Mouse (Mus musculus): ENCODE measurements around the gene Slamf1. TPM values are rescaled to one million over a fixed set of nuclear protein-coding genes. Genes with fewer than 3 reads are reported as not detected.

Slamf1 gene
- polyA plus RNA-seq, 1 experiment from 2014 or later: 0.79 TPM

DNA sequence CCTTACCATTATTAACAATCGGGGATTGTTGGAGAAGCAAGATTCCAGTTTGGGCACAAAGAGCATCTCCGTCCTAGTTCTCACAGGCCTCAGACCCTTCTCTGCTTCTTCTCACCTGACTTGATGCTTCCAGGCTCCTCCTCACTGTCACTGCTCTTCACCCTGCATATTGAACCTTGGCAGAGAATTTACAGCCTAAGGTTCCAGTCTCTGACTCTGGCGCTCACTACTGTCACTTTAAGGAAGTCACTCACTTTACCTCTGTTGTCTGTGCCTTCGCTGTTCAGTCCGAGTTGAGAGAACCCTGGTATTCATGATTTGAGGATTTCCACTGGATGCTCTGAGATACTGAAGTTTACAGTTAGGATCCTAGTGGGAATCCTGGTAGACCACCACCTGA lies 7.3 kb downstream of the Slamf1 start:
- H3K9me3 ChIP-seq (replicated peaks; ENCODE audit: control insufficient read depth, low read length): no peaks in the 10 kb centered on the region
- no peak overlapping the region for H3K9ac ChIP-seq (ENCODE audit: low read length)
- 71% methylated on average over 5 of the region's 5 CpGs for WGBS
- H3K27ac ChIP-seq (ENCODE audit: low read length): no peak overlapping the region
- H3K4me3 ChIP-seq (ENCODE audit: low read length): no peak overlapping the region
- H3K27me3 ChIP-seq (ENCODE audit: control insufficient read depth, insufficient read depth, low read length): no peaks in the 10 kb centered on the region
- H3K36me3 ChIP-seq (ENCODE audit: control insufficient read depth, insufficient read depth): no peaks in the 10 kb centered on the region
- no peak overlapping the region for H3K4me2 ChIP-seq (ENCODE audit: low read depth, low read length)
- ATAC-seq (replicated peaks; ENCODE audit: extremely low read depth, insufficient read depth, low FRiP score): no peak
- no peaks in the 10 kb centered on the region for H3K4me1 ChIP-seq (ENCODE audit: control insufficient read depth, insufficient read depth, low read length)

DNA sequence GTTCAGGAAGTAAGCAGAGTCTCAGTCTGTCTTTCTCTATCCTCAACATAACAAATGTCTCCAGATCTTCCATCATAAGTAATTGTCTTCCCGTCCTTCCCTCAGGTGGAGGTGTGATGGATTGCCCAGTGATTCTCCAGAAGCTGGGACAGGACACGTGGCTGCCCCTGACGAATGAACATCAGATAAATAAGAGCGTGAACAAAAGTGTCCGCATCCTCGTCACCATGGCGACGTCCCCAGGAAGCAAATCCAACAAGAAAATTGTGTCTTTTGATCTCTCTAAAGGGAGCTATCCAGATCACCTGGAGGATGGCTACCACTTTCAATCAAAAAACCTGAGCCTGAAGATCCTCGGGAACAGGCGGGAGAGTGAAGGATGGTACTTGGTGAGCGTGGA lies 7.8 kb downstream of the Slamf1 start:
- H3K4me1 ChIP-seq (ENCODE audit: control insufficient read depth, insufficient read depth, low read length): no peaks in the 10 kb centered on the region
- no peaks in the 10 kb centered on the region for H3K36me3 ChIP-seq (ENCODE audit: control insufficient read depth, insufficient read depth)
- H3K9me3 ChIP-seq (replicated peaks; ENCODE audit: control insufficient read depth, low read length): no peaks in the 10 kb centered on the region
- no peak overlapping the region for H3K9ac ChIP-seq (ENCODE audit: low read length)
- no peak overlapping the region for H3K4me2 ChIP-seq (ENCODE audit: low read depth, low read length)
- H3K4me3 ChIP-seq (ENCODE audit: low read length): no peak overlapping the region
- WGBS: 73% methylated on average over 11 of the region's 11 CpGs
- no peak overlapping the region for H3K27ac ChIP-seq (ENCODE audit: low read length)
- ATAC-seq (replicated peaks; ENCODE audit: extremely low read depth, insufficient read depth, low FRiP score): no peak
- no peaks in the 10 kb centered on the region for H3K27me3 ChIP-seq (ENCODE audit: control insufficient read depth, insufficient read depth, low read length)

DNA sequence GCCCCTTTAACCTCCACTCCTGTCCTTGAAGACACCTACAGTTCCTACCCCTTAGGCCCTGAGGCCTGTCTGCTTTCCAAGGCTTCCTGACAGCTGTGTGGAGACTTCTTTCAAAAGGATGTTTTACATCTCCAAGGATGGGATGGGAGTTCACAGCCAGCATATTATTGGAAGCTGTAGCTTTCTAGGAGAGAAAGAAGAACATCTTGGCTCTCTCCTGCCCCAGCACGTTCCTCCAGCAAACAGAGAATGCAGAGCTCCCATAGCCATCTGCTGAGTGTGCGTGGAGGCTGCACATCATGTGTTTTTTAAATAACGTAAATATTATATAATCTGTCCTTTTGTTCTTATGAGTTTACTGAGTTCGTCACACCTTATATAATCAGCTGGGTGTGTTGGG lies 8.9 kb downstream of the Slamf1 start:
- H3K4me3 ChIP-seq (ENCODE audit: low read length): no peak overlapping the region
- H3K36me3 ChIP-seq (ENCODE audit: control insufficient read depth, insufficient read depth): no peaks in the 10 kb centered on the region
- H3K9ac ChIP-seq (ENCODE audit: low read length): no peak overlapping the region
- no peak overlapping the region for H3K27ac ChIP-seq (ENCODE audit: low read length)
- no peaks in the 10 kb centered on the region for H3K4me1 ChIP-seq (ENCODE audit: control insufficient read depth, insufficient read depth, low read length)
- H3K9me3 ChIP-seq (replicated peaks; ENCODE audit: control insufficient read depth, low read length): no peaks in the 10 kb centered on the region
- no peak overlapping the region for H3K4me2 ChIP-seq (ENCODE audit: low read depth, low read length)
- 83% methylated on average over 4 of the region's 4 CpGs for WGBS
- no peak for ATAC-seq (replicated peaks; ENCODE audit: extremely low read depth, insufficient read depth, low FRiP score)
- no peaks in the 10 kb centered on the region for H3K27me3 ChIP-seq (ENCODE audit: control insufficient read depth, insufficient read depth, low read length)

DNA sequence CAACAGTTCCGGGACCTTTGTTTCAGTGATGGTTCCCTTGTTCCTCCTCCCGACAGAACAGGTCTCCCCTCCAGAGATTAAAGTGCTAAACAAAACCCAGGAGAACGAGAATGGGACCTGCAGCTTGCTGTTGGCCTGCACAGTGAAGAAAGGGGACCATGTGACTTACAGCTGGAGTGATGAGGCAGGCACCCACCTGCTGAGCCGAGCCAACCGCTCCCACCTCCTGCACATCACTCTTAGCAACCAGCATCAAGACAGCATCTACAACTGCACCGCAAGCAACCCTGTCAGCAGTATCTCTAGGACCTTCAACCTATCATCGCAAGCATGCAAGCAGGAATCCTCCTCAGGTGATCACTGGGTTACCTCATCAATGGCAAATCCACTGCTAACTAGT lies 10.1 kb downstream of the Slamf1 start:
- Histone ChIP-seq H3K4me2 (ENCODE audit: low read depth, low read length) (no peak overlapping the region), H3K9ac (ENCODE audit: low read length) (no peak overlapping the region), H3K27me3 (ENCODE audit: control insufficient read depth, insufficient read depth, low read length) (no peaks in the 10 kb centered on the region), H3K9me3 (replicated peaks; ENCODE audit: control insufficient read depth, low read length) (no peaks in the 10 kb centered on the region), H3K4me1 (ENCODE audit: control insufficient read depth, insufficient read depth, low read length) (no peaks in the 10 kb centered on the region), H3K36me3 (ENCODE audit: control insufficient read depth, insufficient read depth) (no peaks in the 10 kb centered on the region), H3K4me3 (ENCODE audit: low read length) (no peak overlapping the region), H3K27ac (ENCODE audit: low read length) (no peak overlapping the region)
- 71% methylated on average over 7 of the region's 7 CpGs for WGBS
- ATAC-seq (replicated peaks; ENCODE audit: extremely low read depth, insufficient read depth, low FRiP score): peak; percentile 60; the same call in 1 of the 2 replicates

DNA sequence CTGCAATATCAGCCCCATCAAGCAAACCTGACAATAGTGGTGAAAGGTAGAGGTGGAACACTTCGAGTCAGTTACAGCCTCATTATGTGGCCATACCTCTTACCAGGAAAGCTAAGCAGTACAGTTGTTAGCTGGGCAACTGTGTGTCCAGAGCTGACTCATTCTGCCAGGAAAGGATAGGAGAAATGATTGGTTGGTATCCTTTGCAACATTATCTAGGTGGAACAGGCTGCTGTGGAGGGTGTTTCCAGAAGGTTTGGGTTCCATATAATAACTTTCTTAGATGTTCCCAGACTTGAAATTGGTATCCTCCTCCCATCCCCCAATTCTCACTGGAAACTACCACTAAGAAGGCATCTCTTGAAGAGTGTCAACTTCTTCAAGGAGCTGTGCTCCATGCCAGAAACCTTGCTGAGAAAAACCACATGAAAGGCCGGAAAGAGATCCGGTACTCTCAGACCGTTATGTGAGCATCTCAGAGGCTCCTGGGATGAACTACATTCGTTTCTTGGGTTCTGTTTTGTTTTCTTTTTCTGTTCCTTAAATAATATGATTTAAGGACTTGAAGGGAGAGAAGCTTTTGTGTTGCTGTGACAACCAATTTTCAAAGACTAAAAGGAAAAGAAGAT lies 15.5 kb downstream of the Slamf1 start:
- H3K36me3 ChIP-seq (ENCODE audit: control insufficient read depth, insufficient read depth): no peaks in the 10 kb centered on the region
- H3K27me3 ChIP-seq (ENCODE audit: control insufficient read depth, insufficient read depth, low read length): no peaks in the 10 kb centered on the region
- H3K27ac ChIP-seq (ENCODE audit: low read length): peak overlapping the region; percentile 7; the same call in 1 of the 2 replicates
- no peaks in the 10 kb centered on the region for H3K4me1 ChIP-seq (ENCODE audit: control insufficient read depth, insufficient read depth, low read length)
- no peak overlapping the region for H3K4me3 ChIP-seq (ENCODE audit: low read length)
- WGBS: 75% methylated on average over 5 of the region's 5 CpGs
- H3K4me2 ChIP-seq (ENCODE audit: low read depth, low read length): no peak overlapping the region
- peak; percentile 37; the same call in 1 of the 2 replicates for ATAC-seq (replicated peaks; ENCODE audit: extremely low read depth, insufficient read depth, low FRiP score)
- H3K9me3 ChIP-seq (replicated peaks; ENCODE audit: control insufficient read depth, low read length): no peaks in the 10 kb centered on the region
- H3K9ac ChIP-seq (ENCODE audit: low read length): no peak overlapping the region

DNA sequence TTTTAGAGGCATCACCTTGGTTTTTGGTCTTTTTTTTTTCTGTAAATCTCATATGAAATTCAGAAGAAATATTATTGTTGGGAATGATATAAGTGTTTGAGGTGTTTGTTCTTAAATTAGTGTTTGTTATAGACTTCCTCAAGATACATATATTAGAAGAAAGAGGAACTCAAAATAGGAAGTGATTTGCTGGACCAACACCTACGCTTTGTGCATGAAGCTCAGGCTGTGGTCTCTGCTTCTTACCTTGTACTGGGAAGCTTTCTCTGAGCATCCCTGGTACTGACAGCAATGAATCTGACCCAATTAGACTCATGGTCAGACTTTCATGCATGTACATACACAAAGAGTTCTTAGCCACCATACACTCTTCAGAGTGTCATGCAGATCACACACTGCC lies 18.9 kb downstream of the Slamf1 start:
- Histone ChIP-seq H3K9ac (ENCODE audit: low read length) (no peak overlapping the region), H3K36me3 (ENCODE audit: control insufficient read depth, insufficient read depth) (no peaks in the 10 kb centered on the region), H3K4me1 (ENCODE audit: control insufficient read depth, insufficient read depth, low read length) (no peaks in the 10 kb centered on the region), H3K4me2 (ENCODE audit: low read depth, low read length) (no peak overlapping the region), H3K27ac (ENCODE audit: low read length) (no peak overlapping the region), H3K9me3 (replicated peaks; ENCODE audit: control insufficient read depth, low read length) (no peaks in the 10 kb centered on the region), H3K27me3 (ENCODE audit: control insufficient read depth, insufficient read depth, low read length) (no peaks in the 10 kb centered on the region), H3K4me3 (ENCODE audit: low read length) (no peak overlapping the region)
- ATAC-seq (replicated peaks; ENCODE audit: extremely low read depth, insufficient read depth, low FRiP score): no peak
- 83% methylated on average over 1 of the region's 1 CpGs for WGBS

DNA sequence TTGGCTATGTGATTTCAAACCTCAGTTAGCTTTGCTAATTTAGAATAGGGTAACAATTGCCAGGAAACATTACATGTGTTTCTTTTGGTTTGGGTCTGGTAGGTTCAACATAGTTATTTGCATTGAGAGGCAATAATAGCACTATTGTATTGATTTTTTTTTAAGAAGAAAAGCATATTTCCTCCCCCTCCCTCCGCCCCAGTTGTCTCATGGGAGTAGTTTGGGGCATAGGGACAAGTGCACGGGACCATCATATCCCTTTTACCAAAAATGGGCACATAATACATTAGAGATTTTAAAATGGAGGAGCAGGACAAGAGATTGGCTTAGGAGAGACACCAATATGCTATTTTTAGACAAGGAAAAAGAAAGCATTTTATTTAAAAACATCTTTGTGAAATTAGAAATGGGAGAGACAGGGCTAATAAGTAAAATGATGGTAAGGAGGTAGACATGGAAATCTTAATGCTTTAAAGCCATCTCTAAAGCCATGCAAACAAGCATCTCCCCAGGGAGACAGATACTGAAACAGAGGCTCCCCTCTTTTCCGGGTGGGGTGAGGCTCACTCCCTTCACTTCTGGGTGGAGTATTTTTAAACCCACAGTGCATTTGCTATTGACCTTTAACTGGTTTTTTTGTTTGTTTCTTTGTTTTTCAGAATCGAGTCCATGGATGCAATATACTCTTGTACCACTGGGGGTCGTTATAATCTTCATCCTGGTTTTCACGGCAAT lies 20.5 kb downstream of the Slamf1 start:
- H3K9me3 ChIP-seq (replicated peaks; ENCODE audit: control insufficient read depth, low read length): no peaks in the 10 kb centered on the region
- 62% methylated on average over 6 of the region's 6 CpGs for WGBS
- H3K4me3 ChIP-seq (ENCODE audit: low read length): no peak overlapping the region
- H3K4me2 ChIP-seq (ENCODE audit: low read depth, low read length): no peak overlapping the region
- no peaks in the 10 kb centered on the region for H3K4me1 ChIP-seq (ENCODE audit: control insufficient read depth, insufficient read depth, low read length)
- H3K36me3 ChIP-seq (ENCODE audit: control insufficient read depth, insufficient read depth): no peaks in the 10 kb centered on the region
- H3K27me3 ChIP-seq (ENCODE audit: control insufficient read depth, insufficient read depth, low read length): no peaks in the 10 kb centered on the region
- H3K27ac ChIP-seq (ENCODE audit: low read length): no peak overlapping the region
- no peak overlapping the region for H3K9ac ChIP-seq (ENCODE audit: low read length)
- no peak for ATAC-seq (replicated peaks; ENCODE audit: extremely low read depth, insufficient read depth, low FRiP score)

DNA sequence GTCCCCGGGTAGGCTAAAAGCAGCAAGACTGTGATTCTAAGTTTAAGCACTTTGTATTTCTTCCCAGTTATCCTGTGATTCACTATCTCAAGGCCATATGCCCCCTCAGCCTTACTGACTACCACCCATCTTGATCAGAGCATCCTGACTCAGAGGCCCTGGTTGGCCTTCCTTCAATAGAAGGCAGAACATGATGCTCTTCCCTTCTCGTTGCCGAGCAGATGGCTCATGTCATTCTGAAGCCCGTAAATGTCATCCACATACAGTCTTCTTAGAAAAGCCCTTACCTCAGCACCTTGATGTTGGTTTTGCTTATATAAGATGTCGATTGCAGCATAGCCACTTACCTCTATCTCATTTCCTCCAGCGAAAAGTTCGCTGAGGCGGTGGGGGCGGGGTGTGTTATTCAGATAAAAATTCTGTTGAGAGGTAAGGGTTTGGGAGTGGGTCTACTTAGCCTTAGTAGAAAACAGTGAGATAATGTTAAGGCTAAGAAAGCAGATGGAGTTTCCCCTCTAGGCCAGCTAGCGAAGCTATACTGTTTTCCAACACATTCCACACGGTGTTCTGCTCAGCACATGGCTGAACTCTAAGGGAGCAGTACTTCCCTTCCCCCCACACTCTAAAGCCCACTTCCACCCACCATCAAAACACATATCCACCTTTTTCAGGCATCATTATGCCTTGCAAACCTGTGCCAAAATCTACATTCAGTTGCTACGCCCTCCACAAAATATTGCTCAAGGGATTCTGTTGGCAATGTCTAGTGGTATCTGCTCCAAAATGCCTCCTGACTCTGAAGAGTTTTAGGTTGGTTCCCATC lies 21.7 kb downstream of the Slamf1 start:
- H3K27me3 ChIP-seq (ENCODE audit: control insufficient read depth, insufficient read depth, low read length): no peaks in the 10 kb centered on the region
- H3K4me2 ChIP-seq (ENCODE audit: low read depth, low read length): no peak overlapping the region
- H3K27ac ChIP-seq (ENCODE audit: low read length): no peak overlapping the region
- no peaks in the 10 kb centered on the region for H3K36me3 ChIP-seq (ENCODE audit: control insufficient read depth, insufficient read depth)
- no peaks in the 10 kb centered on the region for H3K4me1 ChIP-seq (ENCODE audit: control insufficient read depth, insufficient read depth, low read length)
- H3K4me3 ChIP-seq (ENCODE audit: low read length): no peak overlapping the region
- no peaks in the 10 kb centered on the region for H3K9me3 ChIP-seq (replicated peaks; ENCODE audit: control insufficient read depth, low read length)
- WGBS: 55% methylated on average over 12 of the region's 12 CpGs
- H3K9ac ChIP-seq (ENCODE audit: low read length): no peak overlapping the region
- ATAC-seq (replicated peaks; ENCODE audit: extremely low read depth, insufficient read depth, low FRiP score): no peak

DNA sequence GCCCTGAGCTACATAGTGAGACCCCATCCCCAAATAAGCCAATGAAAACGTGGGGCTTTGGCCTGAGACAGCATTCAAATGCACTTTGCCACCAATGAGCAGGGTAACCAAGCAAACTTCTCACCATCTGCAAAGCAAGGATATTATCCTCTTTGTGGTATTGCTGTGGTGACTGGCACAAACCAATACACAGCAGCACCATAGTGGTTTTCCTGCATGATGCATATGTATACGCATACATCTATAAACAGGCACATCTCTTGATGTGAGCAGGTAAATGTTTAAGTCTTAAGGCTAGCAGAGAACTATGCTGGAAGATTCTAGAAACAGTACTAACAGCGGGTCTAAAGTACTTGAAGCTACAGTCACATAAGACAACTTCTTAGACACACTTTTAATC lies 22.5 kb downstream of the Slamf1 start:
- no peak overlapping the region for H3K9ac ChIP-seq (ENCODE audit: low read length)
- H3K27me3 ChIP-seq (ENCODE audit: control insufficient read depth, insufficient read depth, low read length): no peaks in the 10 kb centered on the region
- H3K36me3 ChIP-seq (ENCODE audit: control insufficient read depth, insufficient read depth): no peaks in the 10 kb centered on the region
- ATAC-seq (replicated peaks; ENCODE audit: extremely low read depth, insufficient read depth, low FRiP score): no peak
- H3K9me3 ChIP-seq (replicated peaks; ENCODE audit: control insufficient read depth, low read length): no peaks in the 10 kb centered on the region
- H3K4me1 ChIP-seq (ENCODE audit: control insufficient read depth, insufficient read depth, low read length): no peaks in the 10 kb centered on the region
- H3K4me2 ChIP-seq (ENCODE audit: low read depth, low read length): no peak overlapping the region
- no peak overlapping the region for H3K27ac ChIP-seq (ENCODE audit: low read length)
- H3K4me3 ChIP-seq (ENCODE audit: low read length): no peak overlapping the region
- 80% methylated on average over 3 of the region's 3 CpGs for WGBS
